26 mouse cellular contexts compared by ENCODE assay signal in the genomic region with DNA sequence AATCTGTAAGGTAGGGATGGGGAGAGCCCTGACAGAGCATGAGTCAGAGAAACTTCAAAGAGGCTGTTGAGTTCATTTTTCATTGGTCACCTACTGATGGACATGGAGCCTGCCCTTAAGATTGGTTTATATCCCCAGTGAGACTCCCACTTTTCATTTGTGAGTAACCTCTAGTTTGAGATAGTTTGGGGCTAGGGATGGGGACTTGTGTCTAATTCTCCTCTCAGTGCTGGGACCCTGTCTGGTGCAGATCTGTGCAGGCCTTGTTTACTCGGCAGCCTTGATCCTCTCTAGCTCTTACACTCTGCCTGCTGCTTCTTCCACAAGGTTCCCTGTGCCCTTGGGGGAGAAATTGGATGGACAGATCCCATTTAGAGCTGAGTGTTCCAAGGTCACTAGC.
"Had no signal": no experiment of that assay in that cellular context is flagged by ENCODE, and none has a peak within 500 bp of the region (broad histone marks: within the 10 kb centered on the region; RNA-seq: fewer than 3 reads in every experiment).

No protein-coding gene starts in this region.

- ATAC-seq: forebrain, embryonic 13.5 days; forebrain, embryonic 14.5 days; forebrain, embryonic 15.5 days; forebrain, embryonic 16.5 days; forebrain, postnatal 0 days had no signal

- H3K27me3 ChIP-seq: embryonic facial prominence, embryonic 12.5 days; embryonic facial prominence, embryonic 13.5 days; embryonic facial prominence, embryonic 15.5 days; forebrain, embryonic 12.5 days; forebrain, embryonic 13.5 days; forebrain, embryonic 15.5 days had no signal

- H3K36me3 ChIP-seq: embryonic facial prominence, embryonic 10.5 days; embryonic facial prominence, embryonic 12.5 days; embryonic facial prominence, embryonic 15.5 days; forebrain, embryonic 12.5 days; forebrain, embryonic 15.5 days had no signal

- H3K4me1 ChIP-seq: embryonic facial prominence, embryonic 10.5 days; embryonic facial prominence, embryonic 12.5 days; embryonic facial prominence, embryonic 13.5 days; embryonic facial prominence, embryonic 15.5 days; heart, embryonic 10.5 days had no signal

- H3K9me3 ChIP-seq: embryonic facial prominence, embryonic 10.5 days; embryonic facial prominence, embryonic 12.5 days; embryonic facial prominence, embryonic 13.5 days; embryonic facial prominence, embryonic 15.5 days; forebrain, embryonic 12.5 days; forebrain, embryonic 13.5 days; heart, embryonic 10.5 days had no signal

- H3K4me3 ChIP-seq: embryonic facial prominence, embryonic 10.5 days; embryonic facial prominence, embryonic 12.5 days; embryonic facial prominence, embryonic 13.5 days; embryonic facial prominence, embryonic 15.5 days; erythroblast, embryonic 14.5 days; forebrain, embryonic 10.5 days; forebrain, embryonic 12.5 days; forebrain, embryonic 13.5 days; forebrain, embryonic 15.5 days; gastrocnemius, adult 2 months; heart, adult 2 months; heart, embryonic 10.5 days had no signal

- DNase-seq: cerebellum, postnatal 10 days; cerebellum, postnatal 14 days; cerebellum, postnatal 25 days; cerebellum, postnatal 36 days; embryo, embryonic 11 days; forebrain, postnatal 0 days; gastrocnemius, adult 2 months; gastrocnemius, postnatal 10 days; gastrocnemius, postnatal 14 days; gastrocnemius, postnatal 25 days; gastrocnemius, postnatal 36 days; heart, adult 11 months; heart, adult 18-20 months; heart, adult 2 months had no signal
